Mouse (Mus musculus): ENCODE results near the gene Selenom. TPM values are rescaled to one million over a fixed set of nuclear protein-coding genes. Genes with fewer than 3 reads are reported as not detected.

Gene Selenom
- polyA plus RNA-seq, 1 experiment from 2014 or later = 73.5 TPM

DNA sequence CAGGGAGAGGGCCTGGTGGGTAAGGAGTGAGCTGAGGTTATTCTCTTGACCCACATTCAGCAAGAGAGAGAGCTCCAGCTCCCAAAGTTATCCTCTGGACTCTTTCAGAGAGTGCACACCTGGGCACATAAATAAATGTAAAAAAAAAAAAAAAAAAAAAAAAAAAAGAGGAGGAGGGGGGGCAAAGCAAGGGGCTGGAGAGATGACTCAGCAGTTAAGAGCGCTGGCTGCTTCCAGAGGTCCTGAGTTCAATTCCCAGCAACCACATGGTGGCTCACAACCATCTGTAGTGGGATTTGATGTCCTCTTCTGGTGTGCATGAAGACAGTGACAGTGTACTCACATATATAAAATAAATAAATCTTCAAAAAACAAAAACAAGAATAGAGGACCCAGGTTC lies 17.2 kb upstream of the Selenom start:
- Histone ChIP-seq H3K9me3 (no peaks in the 10 kb centered on the region), H3K36me3 (no peaks in the 10 kb centered on the region), H3K4me1 (replicated peaks) (peaks cover 10% of the 10 kb centered on the region), H3K27me3 (ENCODE audit: insufficient read depth, poor library complexity, severe bottlenecking) (0 out of 2 replicates have a peak, but pooled peaks cover 5% of the 10 kb centered on the region), H3K27ac (no peak overlapping the region), H3K4me3 (no peak overlapping the region)
- 88% methylated on average over 1 of the region's 1 CpGs for WGBS
- no peak for DNase-seq (ENCODE audit: low spot score)

DNA sequence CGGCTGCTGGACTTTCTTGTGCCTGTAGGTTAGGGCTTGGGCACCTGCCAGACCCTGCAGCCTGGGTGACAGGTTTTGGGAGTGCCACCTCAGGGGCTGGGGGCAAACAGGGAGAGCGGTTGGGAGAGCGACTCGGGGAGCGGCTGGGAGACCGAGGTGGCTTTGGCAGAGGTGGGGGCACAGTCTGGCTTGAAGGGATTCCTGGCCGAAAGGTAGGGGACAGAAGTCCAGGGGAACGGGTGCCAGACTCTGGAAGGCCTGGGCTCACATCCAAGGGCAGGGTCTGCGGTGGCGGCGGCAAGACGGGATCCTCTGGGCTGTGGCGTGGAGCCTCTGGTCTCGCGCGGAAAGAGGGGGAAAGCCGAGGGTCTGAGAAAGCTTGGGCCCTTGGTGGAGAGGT lies 12.4 kb upstream of the Selenom start:
- H3K9me3 ChIP-seq = no peaks in the 10 kb centered on the region
- H3K27me3 ChIP-seq (ENCODE audit: insufficient read depth, poor library complexity, severe bottlenecking) = 0 out of 2 replicates have a peak, but pooled peaks cover 7% of the 10 kb centered on the region
- 0 out of 2 replicates have a peak, but pooled peaks cover 4% of the 10 kb centered on the region for H3K4me1 ChIP-seq (replicated peaks)
- no peak overlapping the region for H3K4me3 ChIP-seq
- 78% methylated on average over 17 of the region's 17 CpGs for WGBS
- no peak overlapping the region for H3K27ac ChIP-seq
- DNase-seq (ENCODE audit: low spot score) = no peak
- H3K36me3 ChIP-seq = no peaks in the 10 kb centered on the region

DNA sequence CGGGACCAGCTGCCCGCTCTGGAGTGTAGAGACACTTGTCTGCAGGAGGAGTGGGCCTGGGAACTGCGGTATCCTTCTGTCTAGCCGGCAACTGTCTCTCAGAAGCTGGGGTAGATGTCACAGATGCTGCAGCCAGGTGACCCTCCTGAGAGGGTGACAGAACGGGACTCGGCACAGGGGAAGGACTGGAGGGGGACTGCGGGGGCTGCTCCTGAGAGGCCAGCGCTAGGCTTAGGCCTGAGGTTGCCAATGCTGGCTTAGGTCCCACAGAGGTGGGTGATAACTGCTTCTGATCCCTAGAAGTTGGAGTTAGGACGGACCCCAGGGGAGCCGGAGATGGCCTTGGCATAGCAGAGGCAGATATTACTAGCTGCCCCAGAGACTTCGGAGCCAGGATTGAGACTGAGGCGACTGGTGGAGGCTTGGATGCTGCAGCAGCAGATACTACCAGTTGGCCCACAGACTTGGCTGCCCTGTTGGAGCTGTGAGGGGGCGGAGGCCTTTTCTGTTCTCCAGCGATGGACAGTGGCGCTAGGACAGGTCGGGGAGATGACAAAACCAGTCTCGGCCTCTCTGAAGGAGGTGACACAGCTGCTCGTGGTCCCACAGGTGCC lies 11.9 kb upstream of the Selenom start:
- Histone ChIP-seq H3K27me3 (ENCODE audit: insufficient read depth, poor library complexity, severe bottlenecking) (0 out of 2 replicates have a peak, but pooled peaks cover 7% of the 10 kb centered on the region), H3K36me3 (no peaks in the 10 kb centered on the region), H3K27ac (no peak overlapping the region), H3K9me3 (no peaks in the 10 kb centered on the region), H3K4me3 (no peak overlapping the region), H3K4me1 (replicated peaks) (0 out of 2 replicates have a peak, but pooled peaks cover 4% of the 10 kb centered on the region)
- DNase-seq (ENCODE audit: low spot score) = no peak
- WGBS = 85% methylated on average over 18 of the region's 18 CpGs

DNA sequence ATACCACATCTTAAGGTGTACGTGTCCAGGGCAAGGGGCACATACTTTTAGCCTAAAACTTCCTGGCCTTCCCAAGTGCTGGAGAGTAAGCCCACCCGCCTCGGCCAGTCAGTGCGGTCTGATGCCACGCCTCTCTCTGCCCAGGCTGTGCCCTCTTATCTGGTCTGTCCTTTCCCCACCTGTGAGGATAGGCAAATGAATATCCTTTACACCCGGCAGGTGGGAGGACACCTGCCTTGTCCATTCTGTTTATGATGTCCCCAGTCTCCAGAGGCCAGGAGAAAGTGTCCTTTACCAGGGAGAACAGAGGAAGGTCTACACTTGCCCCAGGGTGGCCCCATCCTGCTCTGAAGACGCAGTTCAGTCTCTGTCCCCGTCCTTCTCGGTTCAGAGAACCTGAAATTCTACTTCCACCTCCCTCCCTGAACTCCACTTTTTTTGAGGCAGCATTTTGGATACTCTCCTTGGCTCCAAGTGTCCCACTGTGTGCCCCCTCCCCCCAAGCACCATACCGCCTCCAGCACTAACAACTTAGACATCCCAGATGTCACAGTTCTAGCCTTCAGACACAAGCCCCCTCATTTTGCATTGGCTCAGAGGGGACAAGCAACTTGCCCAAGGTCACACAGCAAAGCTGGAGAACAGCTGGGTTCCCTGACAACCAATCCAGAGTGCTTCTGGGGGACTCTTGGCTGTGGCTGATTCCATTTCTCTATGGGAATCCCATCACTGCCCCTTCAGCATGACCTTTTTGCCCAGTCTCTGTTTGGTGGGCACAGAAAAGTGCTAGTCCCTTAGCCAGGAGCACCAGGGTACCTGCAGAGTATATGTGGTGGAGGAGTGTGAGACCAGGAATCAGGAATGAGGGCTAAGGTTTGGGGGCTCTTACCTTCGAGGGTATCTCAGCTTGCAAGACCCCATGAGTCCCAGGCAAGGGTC lies 10.5 kb upstream of the Selenom start:
- WGBS = 66% methylated on average over 11 of the region's 11 CpGs
- DNase-seq (ENCODE audit: low spot score) = no peak

DNA sequence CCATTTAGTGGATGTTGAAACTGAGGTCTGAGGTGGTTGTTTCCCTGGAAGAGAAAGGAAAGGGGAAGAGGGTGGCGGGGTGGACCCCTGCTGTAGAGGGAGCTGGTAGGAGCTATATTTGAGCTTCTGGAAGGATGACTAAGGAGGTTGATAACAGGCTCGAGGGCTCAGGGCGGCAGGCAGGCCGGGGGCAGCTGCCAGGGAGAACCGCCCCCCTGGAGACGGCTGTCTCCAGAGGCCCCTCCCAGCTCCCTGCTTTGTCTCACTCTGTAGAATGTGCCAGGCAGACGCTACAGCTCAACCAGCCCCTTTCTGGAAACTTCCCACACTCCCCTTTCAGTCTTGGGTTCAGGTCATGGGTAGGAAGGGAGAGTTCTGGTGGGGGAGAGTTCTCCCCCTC lies 6.3 kb upstream of the Selenom start:
- WGBS = 57% methylated on average over 7 of the region's 7 CpGs
- no peak for DNase-seq (ENCODE audit: low spot score)
- no peak overlapping the region for H3K27ac ChIP-seq
- no peaks in the 10 kb centered on the region for H3K36me3 ChIP-seq
- H3K4me1 ChIP-seq (replicated peaks) = 0 out of 2 replicates have a peak, but pooled peaks cover 8% of the 10 kb centered on the region
- no peak overlapping the region for H3K4me3 ChIP-seq
- no peaks in the 10 kb centered on the region for H3K27me3 ChIP-seq (ENCODE audit: insufficient read depth, poor library complexity, severe bottlenecking)
- H3K9me3 ChIP-seq = no peaks in the 10 kb centered on the region

More for the DNA sequence above, 10.5 kb upstream of the Selenom start:
- Histone ChIP-seq H3K27me3 (ENCODE audit: insufficient read depth, poor library complexity, severe bottlenecking) (0 out of 2 replicates have a peak, but pooled peaks cover 7% of the 10 kb centered on the region), H3K4me3 (no peak overlapping the region), H3K27ac (no peak overlapping the region), H3K4me1 (replicated peaks) (0 out of 2 replicates have a peak, but pooled peaks cover 8% of the 10 kb centered on the region), H3K9me3 (no peaks in the 10 kb centered on the region), H3K36me3 (no peaks in the 10 kb centered on the region)

DNA sequence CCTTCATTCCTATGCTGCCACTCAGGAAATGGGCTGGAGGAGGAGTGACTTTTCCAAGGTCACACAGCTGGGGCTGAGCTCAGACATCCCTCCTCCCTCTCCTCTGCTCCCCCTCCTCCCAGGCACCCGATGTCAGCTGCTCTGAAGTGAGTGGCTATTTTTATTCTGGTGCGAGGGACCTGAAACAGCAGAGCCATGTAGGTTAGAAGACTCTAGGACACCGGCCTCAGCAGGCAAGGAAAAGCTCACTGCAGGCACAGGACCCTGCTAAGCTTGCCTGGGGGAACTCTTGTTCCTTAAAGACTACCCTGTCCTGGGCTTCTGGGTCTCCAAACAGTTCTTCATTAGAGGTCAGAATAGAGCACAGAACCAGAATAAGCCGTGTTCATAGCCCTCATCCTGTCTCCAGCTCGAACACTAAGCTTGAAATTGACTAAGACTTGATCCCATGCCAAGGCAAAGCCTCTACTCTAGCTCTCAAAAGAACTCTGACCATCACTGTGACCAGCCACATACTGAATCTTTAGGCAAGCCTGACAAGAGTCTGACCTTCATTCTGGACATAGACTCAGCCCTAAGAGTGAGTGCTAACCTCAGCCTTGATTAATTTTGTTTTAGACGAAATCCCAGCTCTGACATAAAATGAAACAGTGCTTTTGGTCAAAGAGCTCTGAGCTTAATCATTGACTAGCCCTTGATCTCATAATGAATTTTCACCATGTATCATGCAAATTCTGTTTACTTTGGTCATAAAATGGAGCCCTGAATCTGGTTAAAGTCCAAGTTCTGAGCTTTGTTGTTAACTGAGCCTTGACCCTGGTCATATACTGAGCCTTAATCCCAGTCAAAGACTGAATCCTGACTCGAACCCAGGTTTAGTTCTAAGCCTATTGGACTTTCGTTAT lies 5.1 kb upstream of the Selenom start:
- 79% methylated on average over 8 of the region's 8 CpGs for WGBS
- Histone ChIP-seq H3K4me1 (replicated peaks) (peaks cover 10% of the 10 kb centered on the region; the same call in 1 of the 2 replicates), H3K27me3 (ENCODE audit: insufficient read depth, poor library complexity, severe bottlenecking) (no peaks in the 10 kb centered on the region), H3K36me3 (no peaks in the 10 kb centered on the region), H3K27ac (no peak overlapping the region), H3K9me3 (no peaks in the 10 kb centered on the region), H3K4me3 (no peak overlapping the region)
- DNase-seq (ENCODE audit: low spot score) = no peak

DNA sequence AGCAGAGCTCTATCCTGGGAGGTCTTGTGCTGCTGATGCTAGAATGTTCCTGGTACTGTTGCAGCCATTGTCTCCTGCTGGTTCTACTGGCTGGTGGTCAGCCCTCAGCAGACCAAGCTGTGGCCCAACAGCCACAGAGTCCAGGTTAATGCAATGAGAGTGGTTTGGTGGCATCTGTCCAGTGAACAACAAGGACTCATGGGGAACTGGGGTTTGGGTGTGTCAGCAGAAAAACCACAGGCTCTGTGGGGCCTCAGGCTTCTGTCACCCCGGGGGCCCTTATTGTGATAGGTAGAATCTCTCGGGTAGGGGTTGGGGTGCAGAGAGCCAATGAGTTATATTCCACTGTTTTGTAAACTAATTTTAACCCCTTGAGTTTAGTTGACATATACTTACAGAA lies 4.2 kb upstream of the Selenom start:
- no peaks in the 10 kb centered on the region for H3K36me3 ChIP-seq
- H3K4me3 ChIP-seq = no peak overlapping the region
- WGBS = 87% methylated on average over 2 of the region's 2 CpGs
- peaks cover 16% of the 10 kb centered on the region for H3K4me1 ChIP-seq (replicated peaks)
- H3K27me3 ChIP-seq (ENCODE audit: insufficient read depth, poor library complexity, severe bottlenecking) = peaks cover 4% of the 10 kb centered on the region
- H3K27ac ChIP-seq = no peak overlapping the region
- DNase-seq (ENCODE audit: low spot score) = no peak
- no peaks in the 10 kb centered on the region for H3K9me3 ChIP-seq

DNA sequence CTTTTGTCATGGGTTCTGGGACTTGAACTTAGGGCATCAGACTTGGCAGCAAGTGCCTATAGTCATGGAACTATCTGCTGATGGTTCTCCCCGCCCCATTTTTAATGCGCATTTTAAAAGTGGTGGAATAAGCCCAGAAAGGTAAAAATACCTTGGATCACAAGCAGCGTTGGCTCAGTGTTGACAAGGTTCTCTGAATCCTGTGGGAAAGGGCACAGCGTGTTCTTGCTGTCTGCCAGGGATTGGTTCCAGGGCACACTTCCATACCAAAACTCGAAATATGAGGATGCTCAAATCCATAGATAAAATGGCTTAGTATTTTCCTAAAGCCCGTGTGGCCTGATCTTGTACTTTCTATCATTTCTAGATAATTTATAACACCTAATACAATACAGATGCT lies 1.2 kb upstream of the Selenom start:
- Histone ChIP-seq H3K27me3 (ENCODE audit: insufficient read depth, poor library complexity, severe bottlenecking) (peaks cover 33% of the 10 kb centered on the region), H3K36me3 (no peaks in the 10 kb centered on the region), H3K27ac (no peak overlapping the region), H3K4me1 (replicated peaks) (peaks cover 39% of the 10 kb centered on the region), H3K4me3 (no peak overlapping the region), H3K9me3 (no peaks in the 10 kb centered on the region)
- WGBS = 88% methylated on average over 6 of the region's 6 CpGs
- DNase-seq (ENCODE audit: low spot score) = no peak

DNA sequence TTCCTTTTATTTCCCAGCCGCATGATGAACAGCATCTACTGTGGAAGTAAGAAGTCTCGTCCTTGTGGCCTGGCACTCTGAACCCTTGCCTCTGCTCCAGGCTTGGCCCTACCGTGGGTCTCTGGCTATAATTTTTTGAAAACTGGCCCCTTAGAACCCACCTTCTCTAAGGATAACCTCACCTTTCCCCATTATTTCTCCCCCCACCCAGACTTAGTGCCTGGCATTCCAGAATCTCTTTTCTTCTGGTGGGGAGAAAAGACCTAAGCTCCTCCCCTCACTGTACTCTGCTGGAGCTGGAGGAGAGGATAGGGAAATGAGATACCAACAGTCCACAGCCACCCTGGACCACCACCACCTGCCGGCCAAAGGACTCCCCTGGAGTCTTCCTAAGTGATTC lies 732 bp downstream of the Selenom start:
- Histone ChIP-seq H3K9me3 (no peaks in the 10 kb centered on the region), H3K4me1 (replicated peaks) (peaks cover 37% of the 10 kb centered on the region), H3K27me3 (ENCODE audit: insufficient read depth, poor library complexity, severe bottlenecking) (peaks cover 40% of the 10 kb centered on the region), H3K27ac (peak overlapping the region; percentile 76; the same call in 1 of the 2 replicates), H3K36me3 (peaks cover 8% of the 10 kb centered on the region), H3K4me3 (peak overlapping the region; percentile 62)
- 6% methylated on average over 4 of the region's 4 CpGs for WGBS
- DNase-seq (ENCODE audit: low spot score) = no peak

DNA sequence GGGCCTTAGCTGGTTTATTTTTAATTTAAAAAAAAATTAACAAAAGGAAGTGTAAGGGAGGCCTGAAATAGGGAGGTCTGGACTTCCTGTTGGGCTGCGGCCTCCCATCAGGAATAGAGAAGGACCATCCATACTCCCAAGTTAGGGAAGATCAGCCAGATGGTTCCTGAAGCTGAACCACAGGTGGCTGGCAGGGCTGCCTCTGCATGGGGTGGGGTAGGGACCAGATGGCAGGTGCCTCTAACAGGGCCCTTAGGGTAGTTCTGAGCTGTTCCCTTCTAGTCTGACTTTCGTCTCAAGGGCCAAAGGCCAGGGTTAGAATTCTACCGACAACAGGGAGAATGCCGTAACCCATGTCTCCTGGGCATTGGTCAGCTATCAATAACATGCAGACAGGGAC lies 1.2 kb downstream of the Selenom start:
- 74% methylated on average over 4 of the region's 4 CpGs for WGBS
- Histone ChIP-seq H3K27me3 (ENCODE audit: insufficient read depth, poor library complexity, severe bottlenecking) (peaks cover 40% of the 10 kb centered on the region), H3K36me3 (peaks cover 12% of the 10 kb centered on the region), H3K27ac (no peak overlapping the region), H3K4me3 (0 out of 2 replicates have a peak overlapping the region, but pooled peaks have one; percentile 62), H3K9me3 (no peaks in the 10 kb centered on the region), H3K4me1 (replicated peaks) (peaks cover 37% of the 10 kb centered on the region)
- no peak for DNase-seq (ENCODE audit: low spot score)

DNA sequence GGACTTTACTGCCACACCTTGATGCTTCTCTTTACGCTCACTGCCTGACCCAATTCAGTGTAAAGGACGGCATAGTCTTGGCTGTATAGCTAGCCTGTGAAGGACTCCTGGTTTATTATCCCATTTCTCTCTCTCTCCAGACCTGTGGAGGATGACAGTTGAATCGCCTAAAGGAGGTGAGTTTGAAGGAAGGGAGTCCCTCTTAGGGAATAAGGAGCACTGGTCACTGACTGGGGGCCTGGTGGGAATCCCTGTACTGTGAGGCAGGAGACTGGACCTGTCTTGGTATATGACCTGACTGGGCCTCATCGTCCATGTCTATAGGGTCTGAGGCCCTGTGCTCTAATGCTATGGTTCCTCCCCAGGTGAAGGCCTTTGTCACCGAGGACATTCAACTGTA lies 1.6 kb downstream of the Selenom start:
- H3K4me1 ChIP-seq (replicated peaks) = peaks cover 37% of the 10 kb centered on the region
- peaks cover 40% of the 10 kb centered on the region for H3K27me3 ChIP-seq (ENCODE audit: insufficient read depth, poor library complexity, severe bottlenecking)
- peaks cover 17% of the 10 kb centered on the region for H3K36me3 ChIP-seq
- H3K27ac ChIP-seq = no peak overlapping the region
- no peaks in the 10 kb centered on the region for H3K9me3 ChIP-seq
- WGBS = 82% methylated on average over 5 of the region's 5 CpGs
- no peak overlapping the region for H3K4me3 ChIP-seq
- DNase-seq (ENCODE audit: low spot score) = no peak
